ENCODE assay signal across 10 mouse cellular contexts in genomic region chr7:16366133-16366646, GRCm38 (mm10). TPM values are rescaled to one million over a fixed set of nuclear protein-coding genes. Genes with fewer than 3 reads are reported as not detected.
A peak's percentile ranks its signal among the peaks of the same experiment; 100 is the strongest.
DNase-seq lines count a peak whose midpoint lies in the region; ATAC-seq and TF ChIP-seq lines count a peak whose summit lies in the region.
"Had no signal": no experiment of that assay in that cellular context is flagged by ENCODE, and none has a peak within 500 bp of the region (broad histone marks: within the 10 kb centered on the region; RNA-seq: fewer than 3 reads in every experiment).

No protein-coding gene starts in this region.

- H3K9me3 ChIP-seq in kidney, embryonic 16.5 days (ENCODE audit: low read length) = no peaks in the 10 kb centered on the region
- H3K9me3 ChIP-seq in limb, embryonic 12.5 days = no peaks in the 10 kb centered on the region

- H3K4me3 ChIP-seq in kidney, embryonic 16.5 days (ENCODE audit: low read length) = no peak overlapping the region
- H3K4me3 ChIP-seq in limb, embryonic 12.5 days (replicated peaks) = no peak overlapping the region
- H3K4me3 ChIP-seq in olfactory bulb, adult 2 months (ENCODE audit: insufficient read depth, low read depth, low read length) = no peak overlapping the region

- H3K4me1 ChIP-seq in kidney, embryonic 16.5 days (ENCODE audit: insufficient read depth, low read length) = peaks cover 11% of the 10 kb centered on the region
- 0 out of 2 replicates have a peak, but pooled peaks cover 12% of the 10 kb centered on the region for H3K4me1 ChIP-seq in limb, embryonic 12.5 days (replicated peaks)
- peaks cover 7% of the 10 kb centered on the region for H3K4me1 ChIP-seq in olfactory bulb, adult 2 months (ENCODE audit: control insufficient read depth, insufficient read depth, low read length)

- ATAC-seq in kidney, embryonic 16.5 days (ENCODE audit: low FRiP score, low TSS enrichment) = no peak
- no peak for ATAC-seq in limb, embryonic 12.5 days (ENCODE audit: insufficient number of reproducible peaks, insufficient read depth, low FRiP score, low TSS enrichment, low read depth)
- no peak for ATAC-seq in granulocyte monocyte progenitor cell, adult 5-6 weeks (replicated peaks; ENCODE audit: poor library complexity, severe bottlenecking)
- no peak for ATAC-seq in frontal cortex, adult (ENCODE audit: low TSS enrichment)

- H3K27ac ChIP-seq in kidney, embryonic 16.5 days (ENCODE audit: low read length) = no peak overlapping the region
- 0 out of 2 replicates have a peak overlapping the region, but pooled peaks have one; percentile 70 for H3K27ac ChIP-seq in limb, embryonic 12.5 days
- peak overlapping the region; percentile 24; the same call in 1 of the 2 replicates for H3K27ac ChIP-seq in olfactory bulb, adult 2 months (ENCODE audit: insufficient read depth, low read depth, low read length)

- TF ChIP-seq CTCF in olfactory bulb, adult 2 months (IDR thresholded peaks at IDR 0.05; ENCODE audit: insufficient read depth, low read depth, low read length) = no peak

- no peak for TF ChIP-seq POLR2A in olfactory bulb, adult 2 months (IDR thresholded peaks at IDR 0.05; ENCODE audit: insufficient read depth, low read depth, low read length)

- peak; percentile 17 to 41 for DNase-seq in kidney, postnatal 36 days
- peak; percentile 72 for DNase-seq in adrenal gland, adult 2 months
- DNase-seq in thymus, postnatal 36 days = no peak
- DNase-seq: lung, embryonic 14.5 days; right cerebral cortex, postnatal 14 days had no signal

- no peak overlapping the region for H3K4me2 ChIP-seq in kidney, embryonic 16.5 days (replicated peaks; ENCODE audit: low read depth, low read length)
- no peak overlapping the region for H3K4me2 ChIP-seq in limb, embryonic 12.5 days
- H3K4me2 ChIP-seq: lung, embryonic 14.5 days had no signal

- H3K36me3 ChIP-seq in kidney, embryonic 16.5 days (ENCODE audit: insufficient read depth, low read length) = peaks cover 79% of the 10 kb centered on the region
- H3K36me3 ChIP-seq in limb, embryonic 12.5 days = peaks cover 94% of the 10 kb centered on the region

- no peaks in the 10 kb centered on the region for H3K27me3 ChIP-seq in kidney, embryonic 16.5 days (ENCODE audit: insufficient read depth, low read length)
- no peaks in the 10 kb centered on the region for H3K27me3 ChIP-seq in limb, embryonic 12.5 days

- no peak overlapping the region for H3K9ac ChIP-seq in kidney, embryonic 16.5 days (replicated peaks; ENCODE audit: low read length)
- no peak overlapping the region for H3K9ac ChIP-seq in limb, embryonic 12.5 days (replicated peaks)
- H3K9ac ChIP-seq: lung, embryonic 14.5 days had no signal

- 51% methylated on average over 10 of the region's 10 CpGs for WGBS in kidney, embryonic 16.5 days
- 69% methylated on average over 10 of the region's 10 CpGs for WGBS in limb, embryonic 12.5 days
- 67% methylated on average over 10 of the region's 10 CpGs for WGBS in olfactory bulb, adult 2 months

RNA-seq across cellular contexts. Expression of gene Sae1, which starts 21.4 kb away (rescaled TPM):
- polyA plus RNA-seq in kidney, embryonic 16.5 days (2015; fragmentation: Nextera tagmentation; extraction: Ambion mirVana) = 337 and 347 TPM in 2 replicates
- 10 to 100 TPM; 61.0 to 72.0 TPM for total RNA-seq in adrenal gland, adult 2 months (2021)
- 7.9 and 8.9 TPM in 2 replicates for polyA plus RNA-seq in adrenal gland, adult 2 months (2012; rRNA removed)
- 404 and 415 TPM in 2 replicates for polyA plus RNA-seq in limb, embryonic 12.5 days (2016; fragmentation: Nextera tagmentation; extraction: Ambion mirVana)
- polyA plus RNA-seq in olfactory bulb, adult 2 months (2012; ENCODE audit: insufficient read depth, insufficient read length, low replicate concordance, missing spikeins) = not detected in 2 replicates
- 131 and 137 TPM in 2 replicates for total RNA-seq in granulocyte monocyte progenitor cell, adult 5-6 weeks (2014; fragmentation: Nextera tagmentation)
- 409 and 421 TPM in 2 replicates for total RNA-seq in granulocyte monocyte progenitor cell, adult 5-6 weeks (2017)

RNA-seq across cellular contexts. Expression of gene Zc3h4, which starts 34.5 kb away (rescaled TPM):
- 14.8 and 14.9 TPM in 2 replicates for polyA plus RNA-seq in kidney, embryonic 16.5 days (2015; fragmentation: Nextera tagmentation; extraction: Ambion mirVana)
- total RNA-seq in adrenal gland, adult 2 months (2021) = 10 to 100 TPM; 33.0 to 47.7 TPM
- polyA plus RNA-seq in adrenal gland, adult 2 months (2012; rRNA removed) = 40.7 and 48.8 TPM in 2 replicates
- 26.3 and 26.8 TPM in 2 replicates for polyA plus RNA-seq in limb, embryonic 12.5 days (2016; fragmentation: Nextera tagmentation; extraction: Ambion mirVana)
- polyA plus RNA-seq in olfactory bulb, adult 2 months (2012; ENCODE audit: insufficient read depth, insufficient read length, low replicate concordance, missing spikeins) = 372 TPM in 1 of 2 replicates, not detected in the other
- 42.3 and 57.9 TPM in 2 replicates for total RNA-seq in granulocyte monocyte progenitor cell, adult 5-6 weeks (2014; fragmentation: Nextera tagmentation)
- total RNA-seq in granulocyte monocyte progenitor cell, adult 5-6 weeks (2017) = 20.9 and 40.7 TPM in 2 replicates

RNA-seq across cellular contexts. Expression of gene Bbc3, which starts 58.0 kb away (rescaled TPM):
- polyA plus RNA-seq in kidney, embryonic 16.5 days (2015; fragmentation: Nextera tagmentation; extraction: Ambion mirVana) = 12.6 and 14.2 TPM in 2 replicates
- 1 to 10 TPM; 3.3 to 9.1 TPM for total RNA-seq in adrenal gland, adult 2 months (2021)
- 62.4 and 114 TPM in 2 replicates for polyA plus RNA-seq in adrenal gland, adult 2 months (2012; rRNA removed)
- polyA plus RNA-seq in limb, embryonic 12.5 days (2016; fragmentation: Nextera tagmentation; extraction: Ambion mirVana) = 8.2 and 9.3 TPM in 2 replicates
- polyA plus RNA-seq in olfactory bulb, adult 2 months (2012; ENCODE audit: insufficient read depth, insufficient read length, low replicate concordance, missing spikeins) = not detected in 2 replicates
- 0.53 and 1.1 TPM in 2 replicates for total RNA-seq in granulocyte monocyte progenitor cell, adult 5-6 weeks (2014; fragmentation: Nextera tagmentation)
- 1.3 and 2.2 TPM in 2 replicates for total RNA-seq in granulocyte monocyte progenitor cell, adult 5-6 weeks (2017)

Comparison
In these comparisons a context has a peak if more than half of its experiments do, and no peak if none do; other contexts are left out.
1. DNase-seq: peak in kidney, postnatal 36 days (2 of 2) and adrenal gland, adult 2 months (single experiment); none in thymus, postnatal 36 days (0 of 2).
2. RNA of gene Sae1, which starts 21.4 kb away (polyA plus RNA-seq): 404 to 415 TPM in limb, embryonic 12.5 days, 337 to 347 TPM in kidney, embryonic 16.5 days and not detected in olfactory bulb, adult 2 months; 7.9 to 8.9 TPM in adrenal gland, adult 2 months; every median in the first group is over 10 times any median in the second.